Mouse (Mus musculus): ENCODE data around the gene Gpsm2. TPM values are rescaled to one million over a fixed set of nuclear protein-coding genes. Genes with fewer than 3 reads are reported as not detected.

Gene Gpsm2
- polyA plus RNA-seq, 1 experiment, result 1.8 TPM

- Histone ChIP-seq H3K27me3 (replicated peaks; ENCODE audit: control insufficient read depth, insufficient read depth, low read length) (no peaks in the 10 kb centered on the region), H3K4me3 (ENCODE audit: insufficient read depth, low read depth, low read length) (no peak overlapping the region), H3K36me3 (ENCODE audit: control insufficient read depth, insufficient read depth, low read length) (no peaks in the 10 kb centered on the region), H3K27ac (ENCODE audit: insufficient read depth, low read depth, low read length) (no peak overlapping the region), H3K4me1 (ENCODE audit: control insufficient read depth, insufficient read depth, low read length) (peaks cover 3% of the 10 kb centered on the region; the same call in 1 of the 2 replicates)
- WGBS, result 36% methylated on average over 3 of the region's 3 CpGs
- peak; percentile 36 for DNase-seq
- TF ChIP-seq POLR2A (IDR thresholded peaks at IDR 0.05; ENCODE audit: low read depth, low read length), result no peak
- TF ChIP-seq CTCF (conservative IDR thresholded peaks at IDR 0.05; ENCODE audit: insufficient read depth, insufficient read length, low read depth, low read length), result no peak
Observed at GRCm38 (mm10) chr3:108713065-108713675, 8.9 kb downstream of the Gpsm2 start.

DNA sequence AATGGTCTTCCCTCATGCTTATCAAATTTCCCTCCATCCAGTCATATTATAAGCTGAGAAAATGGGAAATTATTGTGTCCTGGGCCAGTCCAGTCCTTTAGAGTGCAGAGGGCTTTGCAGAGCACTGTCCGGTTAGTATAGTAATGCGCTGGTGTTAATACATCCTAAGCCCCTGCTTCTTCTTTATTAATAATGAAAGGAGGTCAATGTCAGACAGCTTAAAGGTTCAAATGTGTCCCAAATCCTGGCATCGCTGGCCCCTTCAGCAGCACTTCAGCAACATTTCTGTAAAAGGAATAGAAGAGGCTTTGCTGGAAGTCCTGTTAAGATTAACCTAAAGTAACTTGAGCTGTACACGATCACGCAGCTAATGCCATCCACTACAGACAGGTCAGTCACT lies 10.8 kb downstream of the Gpsm2 start:
- DNase-seq, result no peak
- TF ChIP-seq CTCF (conservative IDR thresholded peaks at IDR 0.05; ENCODE audit: insufficient read depth, insufficient read length, low read depth, low read length), result no peak
- no peak for TF ChIP-seq POLR2A (IDR thresholded peaks at IDR 0.05; ENCODE audit: low read depth, low read length)
- no peaks in the 10 kb centered on the region for H3K36me3 ChIP-seq (ENCODE audit: control insufficient read depth, insufficient read depth, low read length)
- no peak overlapping the region for H3K27ac ChIP-seq (ENCODE audit: insufficient read depth, low read depth, low read length)
- no peak overlapping the region for H3K4me3 ChIP-seq (ENCODE audit: insufficient read depth, low read depth, low read length)
- WGBS, result 96% methylated on average over 5 of the region's 5 CpGs
- no peaks in the 10 kb centered on the region for H3K27me3 ChIP-seq (replicated peaks; ENCODE audit: control insufficient read depth, insufficient read depth, low read length)
- H3K4me1 ChIP-seq (ENCODE audit: control insufficient read depth, insufficient read depth, low read length), result peaks cover 3% of the 10 kb centered on the region; the same call in 1 of the 2 replicates

DNA sequence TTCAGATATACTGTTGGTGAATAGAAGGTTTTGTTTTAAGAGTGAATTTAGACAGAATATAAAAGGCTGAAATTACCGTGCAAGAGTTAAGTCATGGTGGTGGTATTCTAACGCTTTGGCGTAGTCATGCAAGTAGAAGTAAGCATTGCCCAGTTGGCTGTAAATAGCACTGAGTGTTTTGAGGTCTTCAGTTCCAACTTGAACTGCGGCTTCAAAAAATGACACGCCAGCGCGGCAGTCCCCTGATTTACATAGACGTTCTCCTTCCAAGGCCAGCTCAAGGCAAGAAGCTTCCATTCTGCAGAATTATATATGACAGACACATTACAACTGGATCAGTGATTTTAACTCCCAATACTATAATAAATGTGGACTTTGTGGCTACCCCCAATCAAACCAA lies 19.3 kb downstream of the Gpsm2 start:
- Histone ChIP-seq H3K4me1 (ENCODE audit: control insufficient read depth, insufficient read depth, low read length) (no peaks in the 10 kb centered on the region), H3K27ac (ENCODE audit: insufficient read depth, low read depth, low read length) (no peak overlapping the region), H3K27me3 (replicated peaks; ENCODE audit: control insufficient read depth, insufficient read depth, low read length) (no peaks in the 10 kb centered on the region), H3K4me3 (ENCODE audit: insufficient read depth, low read depth, low read length) (no peak overlapping the region), H3K36me3 (ENCODE audit: control insufficient read depth, insufficient read depth, low read length) (no peaks in the 10 kb centered on the region)
- no peak for DNase-seq
- 96% methylated on average over 8 of the region's 8 CpGs for WGBS
- TF ChIP-seq POLR2A (IDR thresholded peaks at IDR 0.05; ENCODE audit: low read depth, low read length), result no peak
- TF ChIP-seq CTCF (conservative IDR thresholded peaks at IDR 0.05; ENCODE audit: insufficient read depth, insufficient read length, low read depth, low read length), result no peak

- H3K36me3 ChIP-seq (ENCODE audit: control insufficient read depth, insufficient read depth, low read length), result no peaks in the 10 kb centered on the region
- no peaks in the 10 kb centered on the region for H3K27me3 ChIP-seq (replicated peaks; ENCODE audit: control insufficient read depth, insufficient read depth, low read length)
- no peaks in the 10 kb centered on the region for H3K4me1 ChIP-seq (ENCODE audit: control insufficient read depth, insufficient read depth, low read length)
- TF ChIP-seq POLR2A (IDR thresholded peaks at IDR 0.05; ENCODE audit: low read depth, low read length), result no peak
- TF ChIP-seq CTCF (conservative IDR thresholded peaks at IDR 0.05; ENCODE audit: insufficient read depth, insufficient read length, low read depth, low read length), result no peak
- H3K4me3 ChIP-seq (ENCODE audit: insufficient read depth, low read depth, low read length), result no peak overlapping the region
- DNase-seq, result peak; percentile 21
- WGBS, result 78% methylated on average over 1 of the region's 1 CpGs
- H3K27ac ChIP-seq (ENCODE audit: insufficient read depth, low read depth, low read length), result no peak overlapping the region
Observed at GRCm38 (mm10) chr3:108701256-108701655, 20.9 kb downstream of the Gpsm2 start.

GRCm38 (mm10) chr3:108699786-108700185 lies 22.3 kb downstream of the Gpsm2 start:
- 85% methylated on average over 4 of the region's 4 CpGs for WGBS
- no peaks in the 10 kb centered on the region for H3K36me3 ChIP-seq (ENCODE audit: control insufficient read depth, insufficient read depth, low read length)
- no peak for TF ChIP-seq POLR2A (IDR thresholded peaks at IDR 0.05; ENCODE audit: low read depth, low read length)
- TF ChIP-seq CTCF (conservative IDR thresholded peaks at IDR 0.05; ENCODE audit: insufficient read depth, insufficient read length, low read depth, low read length), result no peak
- H3K4me1 ChIP-seq (ENCODE audit: control insufficient read depth, insufficient read depth, low read length), result no peaks in the 10 kb centered on the region
- no peaks in the 10 kb centered on the region for H3K27me3 ChIP-seq (replicated peaks; ENCODE audit: control insufficient read depth, insufficient read depth, low read length)
- DNase-seq, result no peak
- no peak overlapping the region for H3K27ac ChIP-seq (ENCODE audit: insufficient read depth, low read depth, low read length)
- no peak overlapping the region for H3K4me3 ChIP-seq (ENCODE audit: insufficient read depth, low read depth, low read length)

- H3K27ac ChIP-seq (ENCODE audit: insufficient read depth, low read depth, low read length), result no peak overlapping the region
- no peaks in the 10 kb centered on the region for H3K27me3 ChIP-seq (replicated peaks; ENCODE audit: control insufficient read depth, insufficient read depth, low read length)
- no peaks in the 10 kb centered on the region for H3K4me1 ChIP-seq (ENCODE audit: control insufficient read depth, insufficient read depth, low read length)
- 96% methylated on average over 8 of the region's 8 CpGs for WGBS
- H3K36me3 ChIP-seq (ENCODE audit: control insufficient read depth, insufficient read depth, low read length), result no peaks in the 10 kb centered on the region
- TF ChIP-seq POLR2A (IDR thresholded peaks at IDR 0.05; ENCODE audit: low read depth, low read length), result no peak
- H3K4me3 ChIP-seq (ENCODE audit: insufficient read depth, low read depth, low read length), result no peak overlapping the region
- DNase-seq, result no peak
Observed at GRCm38 (mm10) chr3:108698662-108699061, 23.4 kb downstream of the Gpsm2 start.

GRCm38 (mm10) chr3:108694321-108694720 lies 27.8 kb downstream of the Gpsm2 start:
- WGBS, result 88% methylated on average over 9 of the region's 9 CpGs
- no peak for DNase-seq
- no peaks in the 10 kb centered on the region for H3K36me3 ChIP-seq (ENCODE audit: control insufficient read depth, insufficient read depth, low read length)
- H3K27ac ChIP-seq (ENCODE audit: insufficient read depth, low read depth, low read length), result no peak overlapping the region
- H3K27me3 ChIP-seq (replicated peaks; ENCODE audit: control insufficient read depth, insufficient read depth, low read length), result no peaks in the 10 kb centered on the region
- TF ChIP-seq POLR2A (IDR thresholded peaks at IDR 0.05; ENCODE audit: low read depth, low read length) (no peak), CTCF (conservative IDR thresholded peaks at IDR 0.05; ENCODE audit: insufficient read depth, insufficient read length, low read depth, low read length) (no peak)
- H3K4me1 ChIP-seq (ENCODE audit: control insufficient read depth, insufficient read depth, low read length), result no peaks in the 10 kb centered on the region
- no peak overlapping the region for H3K4me3 ChIP-seq (ENCODE audit: insufficient read depth, low read depth, low read length)
